Mouse (Mus musculus) left cerebral cortex, adult 8-10 months (tissue): ENCODE measurements around the gene Arhgef10l. TPM values are rescaled to one million over a fixed set of nuclear protein-coding genes. Genes with fewer than 3 reads are reported as not detected.

Experiments
- DNase-seq, 2 experiments: peaks; one replicate each; pipeline ENCODE4 v3.0.0; 2022; ENCODE audit warnings: low spot score in 2 of 2
- total RNA-seq, 4 experiments: library from RNA; stranded (reverse); gene quantifications; 2 replicates each; pipeline ENCODE4 v1.2.4; 2022

The Arhgef10l gene
- total RNA-seq, 4 experiments from 2014 or later: 68.0 to 98.1 (median 77.8) TPM

DNA sequence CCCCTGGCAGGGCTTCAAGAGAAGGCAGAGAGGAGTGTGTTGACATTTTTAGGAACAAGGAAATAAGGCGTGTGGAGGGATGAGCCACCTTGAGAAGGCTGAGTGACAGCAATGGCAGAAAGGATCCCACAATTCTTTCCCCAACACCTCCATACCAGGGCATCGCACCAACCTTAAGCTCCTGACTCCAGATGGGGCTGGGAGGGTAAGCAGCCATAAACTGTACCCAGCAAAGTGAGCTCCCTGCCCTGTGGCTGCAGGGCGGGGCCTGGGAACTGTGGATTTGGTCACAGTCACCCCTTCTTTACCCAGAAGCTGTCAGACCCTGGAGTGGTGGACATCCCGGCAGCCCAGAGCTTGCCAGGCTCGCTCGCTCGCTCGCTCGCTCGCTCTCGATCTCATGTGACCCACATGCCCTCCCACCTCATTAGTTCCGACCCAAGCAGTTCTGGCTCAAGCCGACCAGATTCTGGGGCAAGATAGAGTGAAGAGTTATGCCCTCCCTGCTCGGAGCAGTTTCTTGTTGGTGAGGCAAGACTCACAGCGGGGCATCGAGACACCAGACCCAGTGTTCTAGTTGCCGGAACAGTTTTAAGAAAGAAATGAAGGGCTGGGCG, 4.3 kb downstream of the Arhgef10l start:
- no peak for DNase-seq

DNA sequence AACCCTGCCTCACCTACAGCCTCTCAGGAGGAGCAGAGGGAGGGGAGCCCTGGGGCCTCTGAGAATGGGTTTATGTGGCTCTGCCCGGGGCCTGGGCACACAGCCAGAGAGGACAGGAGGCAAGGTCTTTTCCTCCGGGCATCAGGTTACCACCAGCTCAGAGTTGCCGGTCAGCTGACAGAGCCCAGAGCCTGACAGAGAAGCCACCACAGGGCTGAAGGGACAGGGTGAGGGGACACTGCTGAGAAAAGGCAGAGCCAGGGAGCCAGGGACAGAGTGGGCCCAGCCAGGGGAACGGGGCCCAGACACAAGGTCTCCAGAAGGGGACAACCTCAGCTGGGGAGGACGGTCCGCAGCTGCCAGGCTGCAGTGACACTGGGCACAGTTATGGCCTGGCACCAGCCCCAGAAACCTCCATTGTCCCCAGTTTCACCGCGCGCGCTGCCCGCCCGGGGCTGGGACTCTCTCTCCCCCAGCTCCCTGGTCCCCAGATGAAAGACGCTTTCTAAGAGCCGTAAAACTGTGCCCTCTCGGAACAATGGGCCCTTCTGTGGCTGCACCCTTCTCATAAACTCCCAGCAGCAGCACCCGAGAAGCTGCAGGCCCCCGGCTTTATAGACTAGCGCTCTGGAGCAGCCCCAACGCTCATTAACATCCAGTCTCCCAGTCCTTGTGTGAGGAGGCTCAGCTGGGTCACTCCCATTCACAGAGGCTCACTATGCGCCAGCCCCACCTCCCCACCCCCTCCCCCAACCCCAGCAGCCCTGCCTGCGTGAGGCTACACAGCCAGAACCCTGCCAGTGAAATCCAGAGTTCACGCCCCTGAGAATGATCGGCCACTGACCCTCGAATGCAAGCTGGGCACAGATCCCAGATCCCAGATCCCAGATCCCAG, 7.9 kb downstream of the Arhgef10l start:
- peak; percentile 57 to 88 for DNase-seq

DNA sequence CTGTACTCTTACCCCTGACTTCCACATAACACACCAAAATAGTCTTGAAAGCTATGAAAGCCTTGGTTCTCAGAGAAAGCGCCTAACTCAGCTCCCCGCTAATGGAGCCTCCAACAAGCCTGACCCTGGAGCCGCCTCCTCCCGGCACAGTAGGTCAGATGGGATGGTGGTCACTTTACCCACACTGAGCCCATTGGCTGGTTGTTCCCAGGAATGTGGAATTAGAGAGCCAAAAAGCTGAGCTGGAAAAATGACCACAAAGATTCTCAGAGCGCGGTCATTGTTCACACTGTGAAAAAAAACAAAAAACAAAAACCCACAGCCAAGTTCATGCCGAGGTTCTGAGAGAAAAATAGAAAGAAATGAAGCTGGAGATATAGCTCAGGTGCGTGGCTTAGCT, 9.3 kb downstream of the Arhgef10l start:
- DNase-seq: no peak

DNA sequence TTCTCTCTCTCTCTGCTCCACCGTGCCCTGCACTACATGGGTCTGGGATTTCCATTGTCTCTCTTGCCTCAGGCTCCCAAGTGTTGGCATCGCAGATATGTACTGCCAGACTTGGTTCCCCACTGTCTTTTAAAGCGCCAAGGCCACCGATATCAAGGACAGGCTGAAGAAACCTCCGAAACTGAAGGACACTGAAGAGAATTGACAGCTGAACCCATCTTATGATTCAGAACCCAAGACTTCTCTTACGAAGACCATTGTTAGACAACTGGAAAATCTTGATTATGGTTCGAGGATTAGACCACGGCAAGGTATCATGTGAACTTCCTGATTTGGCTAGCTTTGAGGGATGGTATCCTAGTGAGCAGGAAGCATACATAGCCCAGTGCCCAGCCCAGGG, 11.0 kb downstream of the Arhgef10l start:
- DNase-seq: no peak

DNA sequence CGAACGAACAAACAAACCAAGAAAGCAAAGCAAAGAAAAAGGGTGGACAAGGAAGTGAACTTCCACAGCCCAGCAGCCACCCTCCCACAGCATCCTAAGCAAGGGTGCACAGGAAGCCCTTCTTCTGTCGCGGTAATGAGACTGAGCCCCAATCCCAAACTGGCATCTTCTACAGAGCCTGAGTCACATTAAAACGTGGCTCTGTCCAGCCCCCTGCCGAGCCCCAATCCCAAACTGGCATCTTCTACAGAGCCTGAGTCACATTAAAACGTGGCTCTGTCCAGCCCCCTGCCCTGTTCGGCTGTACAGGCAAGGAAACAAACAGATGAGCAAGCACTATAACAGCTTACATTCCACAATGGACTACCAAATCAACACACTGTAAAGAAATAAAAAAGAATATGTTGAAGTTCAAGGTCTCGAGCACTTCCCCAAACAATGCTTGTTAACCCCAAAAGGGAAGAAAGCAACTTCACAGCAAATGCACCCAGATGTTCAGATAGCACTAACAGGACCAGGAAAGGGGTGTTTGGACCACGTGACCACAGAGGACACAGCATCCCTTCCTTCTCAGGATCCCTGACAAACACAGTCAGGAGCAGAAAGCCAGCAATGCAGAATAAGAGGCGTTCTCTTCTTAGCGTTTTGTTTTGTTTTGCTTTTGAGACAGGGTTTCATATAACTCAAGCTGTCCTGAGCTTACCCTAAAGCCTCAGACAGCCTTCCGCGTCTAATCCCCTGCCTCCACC, 11.8 kb downstream of the Arhgef10l start:
- DNase-seq: no peak

DNA sequence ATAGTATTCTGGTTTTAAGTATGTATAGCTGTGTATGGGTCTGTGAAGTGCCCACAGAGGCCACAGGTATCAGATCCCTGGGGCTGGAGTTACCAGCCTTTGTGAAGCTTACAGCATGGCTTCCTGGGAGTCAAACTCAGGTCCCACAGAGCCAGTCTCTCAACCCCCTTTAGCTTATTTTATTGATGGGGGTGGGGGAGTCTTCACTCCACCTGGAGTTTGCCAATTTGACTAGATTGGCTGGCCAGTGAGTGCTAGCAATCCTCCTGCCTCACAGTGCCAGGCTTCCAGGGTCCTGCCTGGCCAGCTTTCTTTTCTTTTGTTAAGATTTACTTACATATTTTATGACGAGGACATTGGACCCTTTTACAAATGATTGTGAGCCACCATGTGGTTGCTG, 16.1 kb downstream of the Arhgef10l start:
- no peak for DNase-seq

DNA sequence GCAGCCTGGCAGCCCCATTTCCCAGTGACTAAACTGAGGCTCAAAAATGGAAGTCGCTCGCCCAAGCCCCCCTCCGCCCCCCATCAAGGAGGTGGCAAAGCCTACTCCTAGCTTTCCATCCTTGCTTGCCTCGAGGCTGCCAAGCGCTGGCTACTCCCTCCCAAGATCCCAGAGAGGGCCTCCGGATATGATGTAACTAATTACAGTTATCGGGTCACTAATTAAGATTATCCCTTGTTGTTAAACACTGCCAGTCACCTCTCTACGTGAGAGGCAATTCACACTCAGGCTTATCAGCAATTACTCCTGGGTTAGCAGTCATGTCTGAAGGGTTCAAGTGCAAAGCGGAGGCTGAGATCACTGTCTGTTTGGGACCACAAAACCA, 16.6 kb downstream of the Arhgef10l start:
- DNase-seq: no peak

DNA sequence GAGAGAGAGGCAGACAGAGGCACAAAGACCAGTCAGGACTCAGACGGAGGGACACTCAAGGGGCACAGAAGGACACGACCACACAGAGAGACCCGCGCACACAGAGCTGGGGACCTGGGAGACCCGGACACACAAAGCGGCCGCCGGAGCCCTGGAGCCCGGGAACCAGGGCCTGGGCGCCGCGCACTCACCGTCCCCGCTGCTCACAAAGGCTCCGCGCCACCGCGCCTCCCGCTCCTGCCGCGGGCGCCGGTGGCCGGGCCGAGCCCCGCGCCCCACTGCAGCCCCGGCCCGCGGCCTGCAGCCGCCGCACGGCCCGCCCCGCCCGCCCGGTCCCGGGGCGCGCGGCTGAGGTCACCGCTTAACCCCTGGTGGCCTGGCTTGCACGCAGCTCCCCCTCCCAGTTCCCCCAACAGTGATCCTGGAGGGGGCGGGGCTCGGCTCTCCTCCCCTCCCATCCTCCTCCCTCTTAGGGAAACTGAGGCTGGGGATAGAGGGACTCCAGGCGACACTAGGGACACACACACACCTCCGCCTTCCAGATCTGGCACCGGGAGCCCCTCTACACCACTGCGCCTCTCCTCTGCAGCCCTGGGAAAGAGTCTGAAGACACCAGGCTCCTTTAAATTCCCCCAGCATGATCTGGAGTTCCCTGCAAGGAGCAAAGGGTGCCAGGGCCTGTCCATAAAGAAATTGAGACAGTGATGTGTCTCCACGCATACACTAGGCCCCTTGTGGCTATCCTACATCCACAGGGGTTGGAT, 17.2 kb downstream of the Arhgef10l start:
- DNase-seq: no peak

DNA sequence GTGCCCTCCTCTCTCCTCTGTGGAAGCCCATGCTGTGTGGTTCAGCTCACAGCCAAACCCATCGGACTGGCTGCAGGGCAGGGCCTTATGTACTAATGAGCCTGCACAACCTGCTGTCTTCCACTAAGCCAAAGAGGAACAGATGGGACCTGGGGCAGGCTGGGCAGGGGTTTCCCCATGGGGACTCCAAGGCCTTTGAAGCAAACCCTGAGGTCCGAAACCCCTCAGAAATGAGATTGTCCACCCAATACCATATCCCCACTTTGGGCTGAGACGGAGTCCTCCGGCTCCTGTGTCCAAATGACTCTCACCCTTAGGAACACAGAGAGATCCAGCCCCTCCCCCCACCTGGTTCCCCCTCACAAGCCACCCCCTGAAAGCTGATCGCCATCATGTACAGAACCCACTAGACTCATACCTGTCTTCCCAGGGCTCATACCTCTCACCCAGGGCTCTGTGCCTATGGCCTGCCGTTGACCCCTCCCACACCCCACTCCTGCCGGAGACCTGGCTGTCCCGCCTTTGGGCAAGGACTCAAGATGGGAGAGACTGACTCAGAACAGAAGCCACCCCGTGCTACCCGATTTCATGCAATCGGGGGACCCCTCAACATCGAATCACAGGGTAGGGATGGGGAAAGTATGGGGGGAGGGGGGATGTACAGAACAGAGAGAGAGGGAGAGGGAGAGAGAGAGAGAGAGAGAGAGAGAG, 17.9 kb downstream of the Arhgef10l start:
- DNase-seq: no peak

DNA sequence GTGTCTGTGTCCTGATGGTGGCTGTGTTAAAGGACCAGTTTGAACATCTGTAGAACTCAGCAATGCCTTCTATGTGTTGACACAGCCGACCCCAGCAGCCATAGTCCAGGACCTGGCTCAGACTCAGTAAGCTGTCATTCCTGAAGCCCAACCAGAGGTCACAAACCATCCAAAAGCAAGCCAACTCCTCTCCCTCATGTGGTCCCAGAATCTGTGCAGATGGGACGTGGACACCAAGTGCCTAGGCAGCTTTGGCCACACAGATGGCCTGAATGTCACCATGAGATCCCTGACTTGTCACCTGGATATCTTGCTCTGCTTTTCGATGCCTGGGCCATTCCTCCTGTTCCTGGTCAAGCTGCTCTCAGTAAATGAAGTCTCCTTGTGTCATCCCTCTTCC, 20.2 kb downstream of the Arhgef10l start:
- no peak for DNase-seq

DNA sequence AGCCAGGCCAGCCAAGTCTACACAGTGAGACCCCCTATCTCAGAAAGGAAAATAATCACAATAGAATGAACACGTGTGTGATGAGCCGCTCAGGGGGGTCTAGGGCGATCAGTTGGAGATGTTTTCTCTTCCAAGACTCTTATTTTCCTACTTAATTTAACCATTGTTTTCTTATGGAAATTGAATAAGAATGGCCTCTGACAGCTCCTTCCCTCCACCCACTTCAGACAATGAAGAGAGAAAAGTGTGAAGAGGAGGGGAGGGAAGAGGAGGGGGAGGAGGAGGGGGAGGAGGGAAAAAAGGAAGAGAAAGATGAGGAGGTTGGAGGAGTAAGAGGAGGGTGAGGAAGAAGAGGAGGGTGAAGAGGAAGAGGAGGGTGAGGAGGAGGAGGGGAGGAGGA, 21.1 kb downstream of the Arhgef10l start:
- DNase-seq: no peak

DNA sequence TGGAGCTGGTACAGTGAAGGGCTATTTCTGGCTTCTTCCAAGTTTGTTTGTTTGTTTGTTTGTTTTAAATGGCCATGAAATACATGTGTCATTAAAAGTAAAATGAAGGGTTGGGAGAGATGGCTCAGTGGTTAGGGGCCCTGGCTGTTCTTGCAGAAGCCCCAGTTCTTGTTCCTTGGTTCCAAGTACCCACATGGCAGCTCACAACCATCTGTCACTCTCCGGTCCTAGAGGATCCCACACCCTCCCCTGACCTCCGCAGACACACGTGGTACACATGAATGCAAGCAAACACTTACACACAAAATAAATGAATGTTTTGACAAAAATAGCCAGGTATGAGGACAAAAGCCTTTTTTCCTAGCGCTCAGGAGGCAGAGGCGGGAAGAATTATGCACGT, 21.5 kb downstream of the Arhgef10l start:
- no peak for DNase-seq

DNA sequence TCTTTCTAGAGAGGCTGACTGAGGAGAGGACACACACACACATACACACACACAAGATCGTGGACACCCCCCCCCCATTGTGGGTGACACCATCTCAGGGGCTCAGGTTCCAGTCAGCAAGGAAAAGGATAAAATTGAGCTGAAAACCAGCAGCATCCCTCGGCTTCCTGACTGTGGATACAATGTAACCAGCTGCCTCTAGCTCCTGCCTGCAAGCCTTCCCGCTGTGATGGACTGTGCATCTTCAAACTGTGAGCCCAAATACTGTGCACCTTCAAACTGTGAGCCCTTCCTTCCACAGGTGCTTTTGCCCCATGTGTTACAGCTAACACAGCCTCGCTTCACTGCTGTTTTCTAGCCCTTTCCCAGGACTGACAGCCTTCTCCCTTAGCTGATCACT, 23.4 kb downstream of the Arhgef10l start:
- DNase-seq: no peak

DNA sequence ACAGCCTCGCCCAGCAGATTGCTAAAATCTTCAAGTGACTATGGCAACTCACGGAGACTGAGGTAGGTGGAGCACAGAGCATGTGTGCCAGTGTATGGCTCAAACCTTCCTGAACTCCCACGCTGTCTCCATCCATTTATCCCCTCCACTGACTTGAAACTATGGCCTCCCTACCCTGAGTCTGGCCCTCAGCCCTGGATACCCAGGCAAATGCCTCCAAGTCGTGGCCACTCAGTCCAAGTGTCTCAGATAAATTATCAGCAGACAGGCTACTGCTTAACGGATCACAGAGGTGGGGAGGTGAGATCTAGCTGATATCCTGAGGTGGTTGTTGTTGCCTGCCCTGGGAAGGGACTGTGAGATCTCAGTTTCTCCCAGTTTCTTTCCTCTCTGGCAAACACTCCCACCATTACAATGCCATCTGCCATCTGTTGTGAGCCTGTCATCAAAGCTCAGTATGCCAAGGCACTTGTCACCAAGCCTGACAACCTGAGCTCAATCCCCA, 24.3 kb downstream of the Arhgef10l start:
- DNase-seq: no peak

DNA sequence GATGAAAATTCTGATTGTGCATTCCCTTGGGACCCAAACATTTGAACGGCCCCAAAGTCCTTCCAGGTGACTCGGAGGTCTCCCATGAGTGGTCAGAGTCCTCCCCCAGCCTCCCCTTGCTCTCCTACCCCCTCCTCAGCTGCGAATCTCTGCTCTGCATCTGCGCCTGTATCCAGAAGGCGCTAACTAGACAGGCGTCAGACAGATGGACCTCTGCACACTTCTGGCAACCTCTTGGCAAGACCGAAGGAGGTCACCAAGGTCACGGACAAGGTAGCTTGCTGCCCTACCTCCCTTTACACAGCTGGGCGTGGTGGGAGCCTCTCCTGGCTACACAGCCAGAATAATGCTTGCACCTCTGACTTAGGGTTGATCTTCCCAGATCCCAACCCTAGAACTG, 25.1 kb downstream of the Arhgef10l start:
- no peak for DNase-seq

DNA sequence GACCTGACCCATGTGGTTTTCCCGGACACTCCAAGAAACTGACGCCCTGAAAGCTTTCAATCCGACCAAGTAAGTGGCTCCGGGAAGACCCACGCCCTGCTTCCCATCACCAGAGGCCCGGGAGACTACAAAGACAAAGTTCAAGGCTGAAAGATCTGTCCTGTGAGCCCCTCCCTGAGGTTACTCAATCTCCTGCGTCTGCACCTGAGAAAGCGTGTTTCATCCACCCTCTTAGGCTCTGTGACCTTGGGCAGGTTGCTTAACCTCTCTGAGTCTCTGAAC, 25.6 kb downstream of the Arhgef10l start:
- DNase-seq: no peak

DNA sequence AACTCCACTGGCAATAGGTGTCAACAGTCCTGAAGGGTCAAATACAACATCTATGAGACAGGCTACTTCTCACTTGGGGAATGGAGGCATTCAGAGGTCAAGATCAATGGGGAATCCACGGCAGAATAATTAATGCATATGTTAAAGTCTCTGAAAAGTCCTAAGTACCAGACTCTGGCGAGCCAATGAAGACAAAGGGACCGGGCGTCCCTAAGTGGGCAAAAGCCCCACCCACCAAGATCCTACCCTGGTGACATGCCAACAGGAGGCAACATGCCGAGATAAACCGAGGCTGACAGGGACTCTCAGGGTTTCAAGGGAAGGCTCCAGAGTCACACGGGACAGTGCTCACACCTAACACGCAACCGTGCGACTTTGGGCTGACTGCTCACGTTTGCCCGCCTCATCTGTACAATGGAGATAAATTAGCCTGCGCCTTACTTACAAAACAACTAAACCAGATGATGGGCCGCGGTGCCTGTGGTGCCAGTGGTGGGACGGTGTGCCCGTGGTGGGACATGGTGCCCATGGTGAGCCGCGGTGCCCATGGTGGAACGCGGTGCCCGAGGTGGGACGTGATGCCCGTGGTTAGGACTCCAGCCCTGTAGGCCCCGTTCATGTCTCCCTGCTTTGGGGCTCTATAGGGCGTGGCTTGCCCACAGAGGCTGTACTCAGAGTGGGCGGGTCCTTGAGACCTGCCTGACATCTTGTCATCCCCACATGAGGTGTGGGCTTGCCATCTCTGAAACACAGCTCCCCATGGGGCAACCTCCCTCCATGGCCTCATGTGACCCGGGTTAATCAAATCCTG, 26.2 kb downstream of the Arhgef10l start:
- DNase-seq: no peak

DNA sequence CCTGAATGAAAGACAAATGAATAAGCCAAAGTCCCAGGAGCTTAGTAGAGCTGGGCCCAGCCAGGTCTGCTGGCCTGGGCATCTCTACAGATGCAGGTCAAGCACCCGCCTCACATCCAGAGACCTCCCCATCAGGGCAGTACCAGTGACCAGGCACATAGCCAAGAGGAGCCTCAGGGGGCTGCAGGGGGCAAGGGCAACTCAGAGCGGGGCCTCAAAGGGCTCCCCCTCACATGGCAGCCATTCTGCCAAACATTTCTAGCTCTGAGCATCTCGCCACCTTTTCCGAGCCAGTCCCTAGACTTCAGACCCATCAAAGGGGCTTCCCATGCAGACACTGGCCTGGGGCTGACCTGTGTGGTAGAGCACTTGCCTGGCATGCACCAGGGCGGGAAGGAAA, 27.2 kb downstream of the Arhgef10l start:
- no peak for DNase-seq

DNA sequence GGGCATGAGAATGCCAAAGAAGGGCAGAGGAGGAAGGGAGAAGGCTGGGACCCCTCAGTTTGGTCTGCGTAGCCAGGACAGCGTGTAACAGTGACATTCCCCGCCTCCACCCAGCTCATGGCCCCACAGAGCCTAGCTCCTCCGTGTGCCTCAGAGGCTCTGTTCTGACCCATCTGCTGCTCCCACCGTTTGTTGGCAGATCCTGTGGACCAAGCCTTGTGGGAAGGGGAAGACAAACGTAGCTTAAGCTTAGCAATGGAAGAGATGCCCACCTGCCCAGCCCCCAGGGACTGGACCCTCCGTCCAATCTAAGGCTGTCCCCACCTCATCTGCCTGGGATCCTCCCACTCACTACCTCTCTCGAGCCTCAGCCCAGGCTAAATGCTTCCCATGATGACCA, 28.5 kb downstream of the Arhgef10l start:
- DNase-seq: no peak

DNA sequence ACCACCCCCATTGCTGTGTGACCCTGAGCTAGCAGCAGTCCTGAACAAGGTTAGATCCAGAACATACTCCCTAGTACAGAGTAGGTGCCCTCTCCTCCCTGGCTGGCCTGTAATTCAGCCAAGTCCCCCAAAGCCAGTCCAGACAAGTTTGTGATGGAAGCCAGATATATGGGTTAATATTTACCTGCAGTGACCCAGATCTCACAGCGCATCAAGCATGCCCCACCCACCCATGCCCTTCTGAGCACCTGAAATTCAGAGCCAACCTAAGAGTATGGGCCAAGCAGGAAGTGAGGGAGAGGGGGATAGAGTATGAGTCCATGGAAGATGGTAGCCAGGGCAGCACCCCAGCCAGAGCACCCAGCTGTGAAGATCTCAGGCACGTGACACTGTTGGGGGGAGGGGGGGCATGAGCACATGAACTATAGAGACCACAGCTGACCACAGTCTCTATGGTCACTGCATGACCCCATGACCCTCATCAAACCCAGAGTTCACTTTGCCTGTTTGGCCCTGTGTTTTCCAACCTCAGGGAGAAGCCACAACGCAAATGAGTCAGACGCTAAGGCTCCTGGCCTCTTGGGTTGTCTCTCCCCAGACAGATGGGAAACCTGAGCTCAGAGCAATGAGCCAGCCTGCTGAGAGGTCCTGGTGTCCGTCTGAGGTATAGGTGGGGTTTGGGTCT, 29.4 kb downstream of the Arhgef10l start:
- DNase-seq: no peak
